Mouse (Mus musculus): ENCODE measurements around the gene Spint2.
"Not testable (repeated sequence)": the region's sequence is repeated elsewhere in the genome, so short reads cannot be mapped to it uniquely, and the experiment has no call there.

The Spint2 gene

DNA sequence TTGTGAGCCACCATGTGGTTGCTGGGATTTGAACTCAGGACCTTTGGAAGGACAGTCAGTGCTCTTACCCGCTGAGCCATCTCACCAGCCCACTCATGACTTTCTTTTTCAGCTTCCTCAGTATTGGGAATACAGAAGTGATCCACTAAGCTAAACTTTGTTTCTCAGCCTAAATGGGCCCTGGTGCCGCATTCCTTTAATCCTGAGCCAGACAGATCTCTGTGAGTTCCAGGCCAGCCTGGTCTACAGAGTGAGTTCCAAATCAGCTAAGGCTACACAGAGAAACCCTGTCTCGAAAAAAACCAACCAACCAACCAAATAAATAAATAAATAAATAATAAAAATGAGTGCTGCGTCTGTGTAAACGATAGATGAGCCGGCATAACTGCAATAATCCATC, 44.1 kb downstream of the Spint2 start:
- not testable (repeated sequence) for DNase-seq

DNA sequence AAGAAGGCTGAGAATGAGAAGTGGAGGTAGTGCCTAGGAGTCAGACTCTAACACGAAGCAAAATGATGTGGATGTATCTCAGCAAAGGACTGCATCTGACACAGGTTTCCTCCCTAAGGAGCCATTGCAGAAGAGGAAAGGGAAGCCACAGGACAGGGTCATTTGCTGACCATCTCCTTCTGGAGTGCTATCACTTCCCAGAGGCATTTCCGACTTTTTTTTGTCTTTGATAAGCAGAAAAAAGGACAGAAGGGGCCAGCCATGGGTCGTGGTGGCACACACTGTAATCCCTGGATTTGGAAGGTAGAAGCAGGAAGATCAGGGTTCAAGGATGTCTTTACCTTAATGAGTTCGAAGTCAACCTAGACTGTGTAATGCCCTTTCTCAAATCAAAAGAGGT, 45.1 kb downstream of the Spint2 start:
- no peak for DNase-seq

DNA sequence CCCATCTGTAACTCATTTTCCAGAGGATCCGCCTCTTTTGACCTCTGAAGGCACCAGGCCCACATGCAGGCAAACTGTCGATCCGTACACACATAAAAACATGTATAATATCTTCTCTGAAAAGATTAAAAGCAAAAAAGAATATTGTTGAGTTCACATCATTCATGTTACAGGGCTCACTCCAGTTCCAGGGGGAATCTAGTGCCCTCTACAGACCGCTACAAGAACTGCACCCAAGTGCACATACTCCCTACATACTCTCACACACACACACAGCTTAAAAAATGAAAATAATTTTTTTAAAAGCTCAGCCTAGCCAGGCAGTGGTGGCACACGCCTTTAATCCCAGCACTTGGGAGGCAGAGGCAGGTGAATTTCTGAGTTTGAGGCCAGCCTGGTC, 47.1 kb downstream of the Spint2 start:
- DNase-seq: no peak

DNA sequence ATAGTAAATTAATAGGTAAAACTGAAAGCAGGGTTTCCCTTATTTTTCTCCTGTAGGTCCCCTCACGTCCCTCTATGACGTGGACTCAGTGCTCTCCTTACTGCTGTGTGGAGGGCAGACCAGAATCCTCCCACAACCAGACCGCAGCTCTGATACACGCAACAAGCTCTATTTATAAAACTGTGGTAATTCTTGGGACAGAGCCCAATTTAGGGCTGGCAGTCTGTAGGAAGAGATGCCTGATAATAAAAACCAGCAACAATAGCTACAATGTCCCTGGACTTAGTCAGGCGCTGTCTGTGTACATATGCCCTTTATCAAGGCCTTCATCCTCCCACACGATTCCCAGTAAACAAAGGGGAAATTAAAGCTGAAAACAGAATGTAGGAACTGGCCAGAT, 48.0 kb downstream of the Spint2 start:
- no peak for DNase-seq

DNA sequence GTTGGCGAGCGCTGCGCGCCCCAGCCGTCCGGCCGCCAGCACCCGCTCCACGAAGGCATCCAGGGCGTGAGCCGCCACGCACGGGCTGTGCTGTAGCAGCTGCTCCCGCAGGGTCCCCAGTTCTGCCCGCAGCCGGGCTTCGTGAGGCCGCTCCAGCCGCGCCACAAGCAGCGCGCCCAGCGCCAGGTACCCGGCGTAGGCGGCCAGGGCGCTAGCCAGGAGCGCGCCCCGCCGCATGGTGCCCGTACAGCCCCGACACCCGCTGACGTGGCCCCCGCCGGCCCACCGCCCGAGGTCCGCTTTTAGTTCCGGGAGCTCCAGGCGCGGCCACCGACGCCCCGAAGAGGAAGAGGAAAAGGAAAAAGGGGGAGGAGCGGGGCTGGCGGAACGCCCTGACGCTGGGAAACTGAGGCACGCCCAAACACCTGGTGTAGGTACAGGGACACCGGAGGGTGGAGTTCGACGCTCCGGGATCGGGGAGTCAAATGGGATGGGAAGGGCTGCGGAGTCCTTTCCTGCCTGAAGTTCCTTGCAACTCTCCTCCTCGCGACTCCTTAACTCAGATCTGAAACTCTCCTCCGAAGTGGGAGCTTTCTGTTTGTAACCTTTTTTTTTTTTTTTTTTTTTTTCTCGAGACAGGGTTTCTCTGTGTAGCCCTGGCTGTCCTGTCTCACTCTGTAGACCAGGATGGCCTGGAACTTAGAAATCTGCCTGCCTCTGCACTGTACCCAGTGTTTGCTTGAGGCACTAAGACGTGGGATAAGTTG, 49.3 kb downstream of the Spint2 start, which contains the start of gene Kcnk6:
Gene Kcnk6, minus strand, starts transcription at position 269 of the 767 bp plus-strand sequence.
- DNase-seq: no peak

DNA sequence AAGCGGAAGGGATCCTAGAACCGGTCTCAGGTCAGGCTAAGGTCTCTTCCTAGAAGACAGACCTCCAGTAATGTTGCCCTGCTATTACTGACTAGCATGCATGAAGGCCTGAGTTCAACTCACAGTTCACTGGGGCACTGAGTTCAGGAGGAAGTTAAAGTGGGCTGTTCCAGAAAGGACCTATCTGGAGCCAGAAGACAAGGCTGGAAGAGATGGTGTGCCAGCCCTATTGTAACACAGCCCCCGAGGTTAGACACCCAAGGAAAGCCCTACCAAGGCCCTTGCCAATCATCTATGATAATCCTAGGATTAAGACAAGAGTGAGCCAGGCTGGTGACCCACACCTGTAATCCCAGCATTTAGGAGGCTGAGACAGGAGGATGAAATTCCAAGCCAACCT, 50.2 kb downstream of the Spint2 start:
- no peak for DNase-seq

DNA sequence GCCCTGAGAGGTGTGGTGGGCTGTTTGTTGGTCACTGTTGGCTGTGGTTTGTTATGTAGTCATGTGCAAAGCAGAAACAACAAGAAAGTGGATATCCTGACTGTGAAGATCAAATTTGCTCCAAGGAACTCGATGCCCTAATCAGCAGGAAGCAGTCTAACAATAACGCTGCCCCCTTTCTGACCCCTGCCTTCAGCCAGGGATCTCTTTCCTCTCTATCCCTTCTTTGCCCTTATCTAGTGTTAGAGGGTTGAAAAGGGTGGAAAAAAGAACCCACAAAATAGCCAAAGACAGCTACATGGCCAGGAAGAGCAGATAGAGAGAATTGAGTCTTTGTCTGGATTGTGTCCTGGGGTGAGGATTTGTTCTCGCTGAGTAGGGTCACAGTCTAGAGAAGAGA, 51.2 kb downstream of the Spint2 start:
- DNase-seq: no peak

DNA sequence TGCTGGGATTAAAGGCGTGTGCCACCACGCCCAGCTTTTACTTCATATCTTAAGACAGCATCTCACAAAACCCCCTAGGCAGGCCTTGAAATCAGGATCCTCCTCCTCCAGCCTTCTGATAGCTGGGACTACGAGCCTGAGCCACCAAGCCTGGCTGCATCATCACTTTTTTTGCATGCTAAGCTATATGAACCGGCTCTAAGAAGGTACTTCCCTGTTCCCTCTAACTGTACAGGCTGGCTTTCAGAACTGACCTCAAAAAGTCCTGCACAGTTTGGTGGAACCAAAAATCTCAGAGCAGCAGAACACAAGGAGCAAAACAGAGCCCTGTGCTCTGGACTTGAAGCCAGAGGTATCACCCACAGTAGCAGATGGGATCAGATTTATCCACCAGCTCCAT, 53.5 kb downstream of the Spint2 start:
- no peak for DNase-seq

DNA sequence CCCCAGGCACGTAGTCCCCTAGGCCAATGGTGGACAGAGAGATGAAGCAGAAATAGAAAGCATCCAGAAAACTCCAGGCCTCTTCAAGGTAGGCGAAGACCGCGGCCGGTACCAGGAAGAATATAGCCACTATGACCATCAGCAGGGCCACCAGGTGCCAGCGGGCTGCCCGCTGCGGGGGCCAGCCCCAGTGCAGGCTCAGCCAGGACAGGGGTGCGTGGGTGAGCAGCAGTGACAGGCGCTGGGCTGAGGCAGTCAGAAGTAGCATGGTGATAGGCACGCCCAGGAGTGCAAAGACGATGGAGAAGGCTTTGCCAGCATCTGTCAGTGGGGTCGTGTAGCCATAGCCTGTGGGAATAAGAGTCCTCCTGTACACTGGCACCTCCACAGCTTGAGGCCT, 56.2 kb downstream of the Spint2 start:
- peak; percentile 36 for DNase-seq

DNA sequence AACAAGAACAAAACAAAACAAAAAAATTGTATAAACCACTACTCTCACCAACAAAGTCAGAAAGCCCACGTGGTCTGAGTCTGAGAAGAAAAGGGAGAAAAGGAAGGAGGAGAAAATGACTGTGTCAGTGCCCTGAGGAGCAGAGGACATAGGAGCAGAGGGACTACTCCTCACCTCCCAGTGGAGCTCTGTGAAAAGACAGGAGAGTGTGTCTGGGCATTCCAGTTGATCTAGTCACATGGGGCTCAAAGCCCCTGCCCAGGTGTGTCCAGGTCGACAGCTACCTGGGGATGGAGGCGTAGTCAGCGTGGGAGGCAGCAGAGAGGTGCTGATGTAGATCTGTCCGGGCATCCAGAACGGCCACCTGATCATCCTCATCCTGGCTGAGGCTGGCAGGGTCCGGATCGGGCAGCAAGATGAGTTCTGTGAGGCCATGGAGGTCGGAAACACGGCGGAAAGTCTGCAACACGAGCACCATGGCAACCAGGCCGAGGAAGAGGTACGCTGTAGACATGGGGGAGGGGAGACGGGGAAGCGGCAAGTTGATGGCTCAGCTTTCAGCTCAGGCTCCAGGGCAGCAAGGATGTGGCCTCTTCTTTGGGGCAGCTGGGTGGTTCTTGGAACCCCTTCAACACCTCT, 56.8 kb downstream of the Spint2 start:
- peak; percentile 41 for DNase-seq

DNA sequence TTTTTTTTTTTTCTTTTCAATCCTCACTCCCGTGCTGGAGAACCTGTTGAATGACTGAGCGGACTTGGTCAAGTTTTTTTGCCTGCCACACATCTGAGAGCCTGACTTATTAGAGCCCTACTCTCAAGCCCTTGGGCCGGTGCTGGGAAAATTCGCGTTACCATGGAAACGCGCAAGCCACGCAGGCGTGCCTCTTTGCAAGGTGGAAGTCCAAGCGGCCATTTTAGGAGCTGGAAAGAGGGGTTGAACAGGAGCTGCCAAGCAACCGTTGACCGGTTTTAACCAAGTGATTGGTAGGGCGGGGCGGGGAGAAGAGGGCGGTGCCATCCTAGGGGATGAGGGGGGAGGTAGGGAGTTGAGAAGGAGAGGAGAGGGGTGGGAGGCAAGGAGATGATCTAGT, 66.9 kb downstream of the Spint2 start:
- no peak for DNase-seq

DNA sequence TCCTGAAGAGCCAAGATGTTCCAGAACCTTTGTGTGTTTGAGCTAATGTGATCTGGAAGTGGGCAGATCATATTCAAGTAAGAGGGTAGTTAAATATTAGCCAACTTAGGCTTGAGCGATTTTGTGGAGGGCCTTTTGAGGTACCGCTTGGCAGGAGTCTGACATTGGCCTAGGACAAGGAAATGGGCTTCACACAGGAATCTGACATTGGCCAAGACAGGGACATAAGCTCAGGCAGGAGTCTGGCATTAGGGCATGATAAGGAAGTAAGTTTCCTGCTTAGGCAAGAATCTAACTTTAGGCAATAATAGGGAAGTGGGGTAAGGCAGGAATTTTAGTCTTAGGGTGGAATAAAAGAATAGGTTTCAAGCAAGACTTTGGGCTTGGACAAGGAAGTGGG, 67.5 kb downstream of the Spint2 start:
- DNase-seq: no peak

DNA sequence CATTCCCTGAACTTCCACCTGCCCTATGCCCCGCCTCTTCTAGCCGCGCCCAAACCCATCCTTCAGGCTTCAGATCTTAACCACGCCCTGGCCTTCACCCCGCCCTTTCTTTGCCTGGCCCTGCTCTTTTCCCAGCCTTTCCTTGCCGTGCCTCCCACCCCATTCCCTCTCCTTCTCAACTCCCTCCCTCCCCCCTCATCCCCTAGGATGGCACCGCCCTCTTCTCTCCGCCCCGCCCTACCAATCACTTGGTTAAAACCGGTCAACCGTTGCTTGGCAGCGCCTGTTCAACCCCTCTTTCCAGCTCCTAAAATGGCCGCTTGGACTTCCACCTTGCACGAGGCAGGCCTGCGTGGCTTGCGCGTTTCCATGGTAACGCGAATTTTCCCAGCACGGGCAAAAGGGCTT, 68.0 kb downstream of the Spint2 start, which contains the start of gene Catsperg1:
Gene Catsperg1, minus strand, starts transcription at position 361 of the 408 bp plus-strand sequence.
- DNase-seq: no peak

DNA sequence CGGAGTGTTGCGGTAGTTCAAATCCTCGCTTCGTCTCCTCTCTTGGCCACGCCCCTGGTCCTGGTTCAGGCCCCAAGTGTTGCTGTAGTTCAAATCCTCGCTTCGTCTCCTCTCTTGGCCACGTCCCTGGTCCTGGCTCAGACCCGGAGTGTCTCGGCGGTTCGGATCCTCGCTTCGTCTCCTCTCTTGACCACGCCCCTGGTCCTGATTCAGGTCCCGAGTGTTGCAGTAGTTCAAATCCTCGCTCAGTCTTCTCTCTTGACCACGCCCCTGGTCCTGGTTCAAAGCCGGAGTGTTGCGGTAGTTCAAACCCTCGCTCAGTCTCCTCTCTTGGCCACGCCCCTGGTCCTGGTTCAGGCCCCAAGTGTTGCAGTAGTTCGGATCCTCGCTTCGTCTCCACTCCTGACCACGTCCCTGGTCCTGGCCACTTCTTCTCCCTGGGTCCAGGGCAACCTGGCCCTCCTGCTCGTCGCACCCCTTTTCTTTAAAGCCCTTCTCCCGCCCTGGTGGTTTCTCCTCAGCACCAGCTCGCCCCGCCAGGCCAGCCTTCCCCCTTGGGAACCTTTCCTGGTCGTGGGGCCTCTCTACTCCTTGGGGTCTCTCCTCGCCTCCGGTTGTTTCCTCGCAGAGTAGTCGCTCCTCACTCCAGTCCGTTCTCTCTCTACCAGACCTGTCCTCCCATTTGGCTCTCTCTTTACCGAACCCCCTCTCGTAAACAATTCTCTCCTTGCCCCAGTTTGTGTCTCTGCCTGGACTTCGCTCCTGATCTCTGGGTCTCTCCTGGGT, 68.7 kb downstream of the Spint2 start:
- DNase-seq: not testable (repeated sequence)

DNA sequence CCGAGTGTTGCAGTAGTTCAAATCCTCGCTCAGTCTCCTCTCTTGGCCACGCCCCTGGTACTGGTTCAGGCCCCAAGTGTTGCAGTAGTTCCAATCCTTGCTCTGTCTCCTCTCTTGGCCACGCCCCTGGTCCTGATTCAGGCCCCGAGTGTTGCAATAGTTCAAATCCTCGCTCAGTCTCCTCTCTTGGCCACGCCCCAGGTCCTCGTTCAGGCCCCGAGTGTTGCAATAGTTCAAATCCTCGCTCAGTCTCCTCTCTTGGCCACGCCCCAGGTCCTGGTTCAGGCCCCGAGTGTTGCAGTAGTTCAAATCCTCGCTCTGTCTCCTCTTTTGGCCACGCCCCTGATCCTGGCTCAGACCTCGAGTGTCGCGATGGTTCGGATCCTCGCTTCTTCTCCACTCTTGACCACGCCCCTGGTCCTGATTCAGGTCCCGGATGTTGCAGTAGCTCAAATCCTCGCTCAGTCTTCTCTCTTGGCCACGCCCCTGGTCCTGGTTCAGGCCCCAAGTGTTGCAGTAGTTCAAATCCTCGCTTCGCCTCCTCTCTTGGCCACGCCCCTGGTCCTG, 69.4 kb downstream of the Spint2 start:
- no peak for DNase-seq

DNA sequence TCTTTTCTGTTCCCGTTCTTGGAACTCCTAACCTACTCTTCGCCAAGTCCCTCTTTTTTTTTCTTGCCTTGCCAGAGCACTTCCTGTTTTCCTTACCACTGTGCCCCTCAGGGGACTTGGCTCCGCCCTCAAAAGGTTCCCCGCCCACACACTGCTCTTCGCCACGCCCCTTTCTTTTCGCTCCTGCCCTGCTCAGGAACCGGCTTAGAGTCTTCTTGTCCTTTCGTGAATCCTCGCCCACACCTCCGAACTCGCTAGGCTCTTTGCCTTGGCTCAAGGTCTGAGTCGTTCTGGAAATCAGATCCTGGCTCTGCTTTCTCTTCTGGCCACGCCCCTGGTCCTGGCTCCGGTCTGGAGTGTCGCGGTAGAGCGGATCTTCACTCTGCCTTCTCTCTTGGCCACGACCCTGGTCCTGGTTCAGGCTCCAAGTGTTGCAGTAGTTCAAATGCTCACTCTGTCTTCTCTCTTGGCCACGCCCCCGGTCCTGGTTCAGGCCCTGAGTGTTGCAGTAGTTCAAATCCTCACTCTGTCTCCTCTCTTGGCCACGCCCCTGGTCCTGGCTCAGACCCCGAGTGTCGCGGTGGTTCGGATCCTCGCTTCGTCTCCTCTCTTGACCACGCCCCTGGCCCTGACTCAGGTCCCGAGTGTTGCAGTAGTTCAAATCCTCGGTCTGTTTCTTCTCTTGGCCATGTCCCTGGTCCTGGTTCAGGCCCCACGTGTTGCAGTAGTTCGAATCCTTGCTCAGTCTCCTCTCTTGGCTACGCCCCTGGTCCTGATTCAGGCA, 70.1 kb downstream of the Spint2 start:
- no peak for DNase-seq

DNA sequence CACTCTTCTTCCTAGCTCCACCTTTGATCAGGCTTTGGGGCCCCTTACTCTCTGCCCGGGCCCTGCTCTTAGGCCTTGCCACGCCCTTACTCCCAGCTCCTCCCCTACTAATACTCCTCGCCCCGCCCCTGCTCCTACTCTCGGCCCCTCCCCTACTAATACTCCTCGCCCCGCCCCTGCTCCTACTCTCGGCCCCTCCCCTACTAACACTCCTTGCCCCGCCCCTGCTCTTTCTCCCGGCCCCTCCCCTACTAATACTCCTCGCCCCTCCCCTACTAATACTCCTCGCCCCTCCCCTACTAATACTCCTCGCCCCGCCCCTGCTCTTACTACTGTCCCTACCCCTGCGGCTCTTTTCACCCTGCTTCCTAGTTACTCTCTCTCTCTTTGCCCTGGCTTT, 70.7 kb downstream of the Spint2 start:
- DNase-seq: not testable (repeated sequence)
